Mouse (Mus musculus): ENCODE data around the gene Abca13.
"Not testable (repeated sequence)": the region's sequence is repeated elsewhere in the genome, so short reads cannot be mapped to it uniquely, and the experiment has no call there.

The Abca13 gene

DNA sequence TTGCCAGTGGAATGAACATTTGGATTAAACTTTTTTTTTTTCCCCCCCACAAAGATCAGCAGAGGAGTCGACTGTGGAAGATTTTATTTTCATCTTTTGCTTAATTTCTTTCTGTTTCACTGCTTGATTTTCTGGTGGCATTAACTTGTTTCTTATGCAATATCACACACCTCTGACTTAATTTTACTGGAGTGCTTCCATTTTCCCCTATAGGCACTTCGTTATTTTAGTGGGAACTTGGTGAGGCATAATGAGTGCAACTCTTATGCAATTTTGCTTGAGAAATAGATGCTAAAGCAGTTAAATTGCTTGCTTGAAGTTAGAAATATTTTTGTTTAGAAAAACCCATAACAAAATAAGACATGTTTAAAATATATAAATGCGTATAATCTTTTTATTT lies 94.0 kb downstream of the Abca13 start:
- no peak for DNase-seq (ENCODE audit: low read depth, low spot score)

GRCm38 (mm10) chr11:9291168-9291567 lies 99.4 kb downstream of the Abca13 start:
- DNase-seq (ENCODE audit: low read depth, low spot score), result no peak

DNA sequence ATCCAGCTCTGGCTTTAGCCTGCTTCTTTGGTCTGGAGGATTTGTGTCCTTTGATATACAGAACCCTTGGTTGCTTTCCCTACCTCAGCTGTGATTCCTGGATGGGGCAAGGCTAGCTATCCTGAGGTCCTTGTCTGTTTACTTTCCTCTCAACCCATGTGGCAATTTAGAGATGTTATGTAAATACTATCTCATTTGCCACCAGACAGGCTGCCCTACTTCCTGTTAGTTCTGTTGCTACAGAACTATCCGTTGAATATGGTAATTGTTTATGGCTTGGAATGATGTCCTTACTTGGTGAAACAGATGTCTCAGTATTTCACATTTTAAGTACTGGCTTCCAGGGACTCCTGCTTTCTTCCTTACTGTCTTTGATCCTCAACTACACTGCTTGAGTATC lies 107.9 kb downstream of the Abca13 start:
- no peak for DNase-seq (ENCODE audit: low read depth, low spot score)

DNA sequence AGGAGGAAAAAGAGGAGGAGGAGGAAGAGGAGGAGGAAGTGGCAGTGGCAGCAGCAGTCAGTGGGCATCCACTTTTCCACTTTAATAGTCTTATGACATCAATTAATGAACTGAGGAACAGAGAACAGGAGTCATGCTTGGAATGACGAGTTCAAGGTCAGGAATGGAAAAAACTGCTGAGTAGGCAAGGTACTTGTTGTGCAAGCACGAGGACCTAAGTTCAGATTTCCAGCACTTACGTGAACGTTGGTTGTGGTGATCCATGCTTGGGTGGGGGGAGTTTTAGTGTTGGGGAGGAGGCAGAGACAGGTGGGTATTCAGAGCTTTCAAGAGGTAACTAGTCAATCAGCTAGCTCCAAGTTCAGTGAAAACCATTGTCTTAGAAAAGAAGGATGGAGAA lies 113.7 kb downstream of the Abca13 start:
- DNase-seq (ENCODE audit: low read depth, low spot score), result no peak

DNA sequence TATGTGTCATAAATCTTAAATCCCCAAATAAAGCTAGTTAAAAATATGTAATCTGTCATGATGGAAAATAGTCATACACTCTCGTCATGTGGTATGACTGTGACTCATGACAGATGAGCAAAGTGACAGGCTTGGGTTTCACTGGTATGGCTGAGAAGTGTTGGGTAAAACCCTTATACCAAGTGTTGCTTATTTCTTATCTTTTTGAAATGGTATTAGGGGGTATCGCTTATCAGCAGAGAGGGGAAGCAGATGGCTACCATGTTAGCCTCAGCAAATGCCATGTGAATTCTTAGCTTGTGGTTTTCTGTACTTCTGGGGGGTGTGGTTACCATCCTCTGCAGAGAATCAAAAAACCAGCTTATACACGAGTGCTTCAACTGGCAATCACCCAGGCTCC lies 124.8 kb downstream of the Abca13 start:
- no peak for DNase-seq (ENCODE audit: low read depth, low spot score)

DNA sequence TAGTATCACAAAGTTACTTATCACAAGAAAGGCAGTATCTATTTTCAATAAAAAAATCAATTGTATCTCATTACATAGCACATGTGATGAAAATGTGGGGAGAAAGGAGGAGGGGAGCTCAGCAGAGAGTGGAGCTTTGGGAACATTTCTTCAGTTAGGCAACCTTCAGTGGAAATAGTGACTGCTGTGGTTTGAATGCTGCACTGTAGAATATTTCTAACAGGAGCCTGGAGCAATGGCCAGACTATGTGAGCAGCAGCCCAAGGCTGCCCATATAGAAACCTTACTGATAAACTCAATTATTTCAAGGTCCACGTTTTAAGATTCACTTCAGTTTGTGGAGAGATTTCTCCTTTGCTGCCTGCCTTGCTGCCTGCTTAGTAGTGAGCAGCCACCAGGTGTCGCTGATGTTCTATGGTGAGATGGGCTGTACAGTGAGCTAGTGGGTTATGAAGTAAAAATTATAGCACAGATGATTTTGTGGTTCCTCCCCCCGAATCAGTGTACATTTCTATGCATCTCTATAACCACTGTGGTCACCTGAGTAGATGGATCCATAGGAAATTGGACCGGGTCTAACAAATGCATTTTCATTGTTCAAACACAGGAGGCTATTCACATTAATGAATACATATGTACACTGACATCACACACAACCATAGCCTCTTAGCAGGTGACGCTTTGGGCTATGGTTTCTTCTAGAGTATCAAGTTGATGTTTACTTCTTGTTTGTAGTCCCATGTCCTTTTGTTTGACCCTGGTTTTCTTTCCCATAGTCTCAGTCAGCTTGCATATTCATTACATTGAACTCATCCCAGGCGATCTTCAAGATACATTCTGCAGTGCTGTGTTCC lies 125.6 kb downstream of the Abca13 start:
- peak; percentile 50 for DNase-seq (ENCODE audit: low read depth, low spot score)

DNA sequence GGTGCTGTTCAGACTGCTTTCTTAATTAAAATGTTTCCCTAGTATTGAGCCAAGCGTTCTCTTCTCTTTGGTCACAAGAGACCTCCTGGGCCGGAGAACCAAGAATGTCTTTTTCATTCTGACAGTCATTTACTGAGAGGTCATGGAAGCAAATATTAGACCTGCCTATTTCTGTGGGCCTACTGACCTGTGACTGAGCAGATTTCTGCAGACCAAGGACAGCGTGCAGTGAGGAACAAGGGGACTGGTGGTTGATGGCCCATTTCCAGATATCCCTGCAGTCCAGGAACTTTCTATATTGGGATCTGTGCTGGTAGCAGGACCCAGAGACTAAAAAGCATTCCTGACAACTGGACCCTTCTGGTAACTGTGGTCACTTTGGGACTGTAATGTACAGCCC lies 146.4 kb downstream of the Abca13 start:
- no peak for DNase-seq (ENCODE audit: low read depth, low spot score)

DNA sequence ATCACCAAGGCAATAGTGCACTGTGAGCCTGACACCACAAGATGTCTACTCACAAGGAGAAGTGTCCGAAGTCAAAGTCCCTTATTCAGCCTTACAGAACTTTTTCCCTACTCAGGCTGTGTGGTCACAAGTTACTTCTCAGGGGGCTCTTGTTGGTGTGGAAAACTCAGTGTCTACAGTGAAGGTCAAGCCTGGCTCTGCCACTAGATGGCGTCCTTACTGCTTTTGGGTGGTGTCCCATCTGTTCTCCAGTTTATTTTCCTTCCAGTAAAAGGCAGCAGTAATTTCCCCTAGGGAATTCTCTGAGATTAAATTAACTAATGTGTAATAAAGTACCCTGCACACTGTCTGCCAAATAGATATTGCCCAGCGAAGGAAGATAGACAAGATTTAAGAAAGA lies 156.0 kb downstream of the Abca13 start:
- no peak for DNase-seq (ENCODE audit: low read depth, low spot score)

- DNase-seq (ENCODE audit: low read depth, low spot score), result no peak
These were observed 181.4 kb downstream of the Abca13 start for GRCm38 (mm10) chr11:9373160-9373559.

- not testable (repeated sequence) for DNase-seq (ENCODE audit: low read depth, low spot score)
These were observed 182.7 kb downstream of the Abca13 start for GRCm38 (mm10) chr11:9374426-9374825.

DNA sequence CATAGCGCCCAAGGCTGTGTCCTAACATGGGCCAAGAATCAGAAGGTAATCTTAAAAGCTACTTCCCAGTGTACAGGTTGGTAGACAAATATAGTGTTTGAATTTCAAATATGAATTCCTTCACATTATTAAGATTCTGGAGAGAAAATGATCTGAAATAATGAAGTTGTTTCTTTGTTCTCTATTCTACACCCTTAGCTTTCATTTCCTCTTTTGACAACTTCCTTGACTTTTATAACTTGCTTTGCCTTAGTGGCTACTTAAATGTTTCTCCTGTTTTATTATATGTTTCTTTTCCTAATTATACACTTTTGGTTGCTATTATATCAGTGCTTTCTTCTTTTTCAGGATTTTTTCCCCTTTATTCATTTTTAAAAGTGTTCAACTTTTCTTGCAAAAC lies 196.8 kb downstream of the Abca13 start:
- no peak for DNase-seq (ENCODE audit: low read depth, low spot score)

DNA sequence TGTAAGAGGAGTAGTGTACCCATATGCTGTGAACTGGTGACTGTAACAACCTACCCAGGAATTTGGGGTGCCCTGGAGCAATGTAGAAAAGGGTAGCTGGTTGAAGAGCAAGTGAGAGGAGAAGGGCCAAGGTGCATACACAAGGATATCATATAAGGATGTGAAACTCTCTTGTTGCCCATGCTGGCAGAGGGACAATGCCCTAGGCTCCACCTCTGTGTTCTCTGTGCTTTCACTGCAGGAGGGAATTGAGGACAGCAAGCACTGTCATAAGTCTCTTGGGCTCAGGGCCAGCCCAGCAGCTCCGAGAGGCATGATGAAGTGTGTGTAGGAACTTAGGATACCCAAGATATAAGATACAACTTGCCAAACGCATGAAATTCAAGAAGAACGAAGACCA lies 225.2 kb downstream of the Abca13 start:
- no peak for DNase-seq (ENCODE audit: low read depth, low spot score)

GRCm38 (mm10) chr11:9420205-9420604 lies 228.5 kb downstream of the Abca13 start:
- no peak for DNase-seq (ENCODE audit: low read depth, low spot score)

- no peak for DNase-seq (ENCODE audit: low read depth, low spot score)
These were observed 235.7 kb downstream of the Abca13 start for GRCm38 (mm10) chr11:9427411-9427810.

GRCm38 (mm10) chr11:9432807-9433206 lies 241.1 kb downstream of the Abca13 start:
- DNase-seq (ENCODE audit: low read depth, low spot score), result no peak

DNA sequence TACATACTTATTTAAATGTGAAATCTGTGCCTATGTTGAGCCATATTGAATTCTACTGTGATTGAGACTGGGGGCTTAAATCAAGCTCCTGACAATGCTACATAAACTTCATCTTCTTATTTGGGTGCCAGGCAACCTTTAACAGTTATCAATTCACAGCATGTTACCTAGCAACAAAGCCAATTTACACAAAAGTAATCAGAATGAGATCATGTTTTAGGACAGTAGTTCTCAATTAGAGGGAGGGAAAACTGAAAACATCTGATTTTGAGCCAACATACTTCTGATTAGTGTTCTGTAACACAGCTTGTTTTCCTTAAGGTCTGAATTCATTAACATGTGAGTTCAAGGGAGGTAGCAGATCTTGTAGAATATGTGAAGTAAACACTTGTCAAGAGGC lies 244.9 kb downstream of the Abca13 start:
- no peak for DNase-seq (ENCODE audit: low read depth, low spot score)

DNA sequence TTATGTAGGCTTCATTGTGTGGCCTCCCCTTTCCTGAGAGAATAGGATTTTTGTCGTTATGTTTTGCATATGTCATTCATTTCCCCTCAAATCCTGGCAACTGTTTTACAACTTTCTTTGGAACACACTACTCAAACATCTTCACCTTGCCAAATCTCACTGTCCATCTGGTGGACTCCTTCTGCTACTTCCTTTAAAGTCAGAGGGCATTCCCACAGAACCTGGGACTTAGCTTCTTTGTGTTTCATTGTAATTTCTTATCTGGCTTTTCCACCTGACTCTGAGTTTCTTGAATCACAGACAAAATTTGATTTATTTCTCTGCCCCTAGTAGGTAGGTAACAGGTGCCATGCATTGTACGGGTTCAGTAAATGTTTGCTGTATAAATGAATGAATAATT lies 248.0 kb downstream of the Abca13 start:
- DNase-seq (ENCODE audit: low read depth, low spot score), result no peak

GRCm38 (mm10) chr11:9441192-9441591 lies 249.4 kb downstream of the Abca13 start:
- DNase-seq (ENCODE audit: low read depth, low spot score), result no peak

DNA sequence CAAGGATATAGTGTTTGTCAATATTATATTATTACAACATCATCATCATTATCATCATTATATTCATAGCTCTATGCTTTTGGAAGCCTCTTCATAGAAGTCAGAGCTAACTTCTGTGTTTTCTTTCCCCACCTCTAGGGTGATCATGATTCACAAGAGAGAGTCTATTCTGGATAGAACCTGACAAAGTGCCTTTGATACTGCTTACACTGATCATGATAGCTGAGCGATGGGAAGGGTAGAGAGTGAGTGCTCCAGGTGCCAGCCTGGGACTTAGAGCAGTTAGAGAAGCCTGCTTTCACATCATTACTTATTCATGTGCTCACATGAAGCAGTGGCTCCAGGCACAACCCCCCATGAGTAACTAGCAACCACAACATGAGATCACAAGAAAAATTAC lies 280.7 kb downstream of the Abca13 start:
- DNase-seq (ENCODE audit: low read depth, low spot score), result no peak

DNA sequence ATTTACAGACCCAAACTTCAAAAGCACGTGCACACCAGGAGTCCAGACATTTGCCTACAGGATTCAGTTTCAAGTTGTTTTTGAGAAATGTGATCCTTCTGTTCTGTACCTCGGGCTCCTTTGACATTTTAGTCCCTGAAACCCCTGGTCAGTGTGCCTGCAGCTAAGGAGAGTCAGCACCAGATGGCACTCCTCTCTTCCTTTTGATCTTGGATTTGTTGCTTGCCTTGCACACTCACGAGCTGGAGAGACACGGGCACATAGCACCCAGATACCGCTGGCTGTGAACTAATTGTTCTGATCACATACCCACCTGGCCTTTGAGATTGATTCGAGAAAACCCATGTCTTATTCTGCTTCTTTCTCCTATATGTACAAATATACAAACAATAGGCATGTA lies 289.8 kb downstream of the Abca13 start:
- no peak for DNase-seq (ENCODE audit: low read depth, low spot score)

DNA sequence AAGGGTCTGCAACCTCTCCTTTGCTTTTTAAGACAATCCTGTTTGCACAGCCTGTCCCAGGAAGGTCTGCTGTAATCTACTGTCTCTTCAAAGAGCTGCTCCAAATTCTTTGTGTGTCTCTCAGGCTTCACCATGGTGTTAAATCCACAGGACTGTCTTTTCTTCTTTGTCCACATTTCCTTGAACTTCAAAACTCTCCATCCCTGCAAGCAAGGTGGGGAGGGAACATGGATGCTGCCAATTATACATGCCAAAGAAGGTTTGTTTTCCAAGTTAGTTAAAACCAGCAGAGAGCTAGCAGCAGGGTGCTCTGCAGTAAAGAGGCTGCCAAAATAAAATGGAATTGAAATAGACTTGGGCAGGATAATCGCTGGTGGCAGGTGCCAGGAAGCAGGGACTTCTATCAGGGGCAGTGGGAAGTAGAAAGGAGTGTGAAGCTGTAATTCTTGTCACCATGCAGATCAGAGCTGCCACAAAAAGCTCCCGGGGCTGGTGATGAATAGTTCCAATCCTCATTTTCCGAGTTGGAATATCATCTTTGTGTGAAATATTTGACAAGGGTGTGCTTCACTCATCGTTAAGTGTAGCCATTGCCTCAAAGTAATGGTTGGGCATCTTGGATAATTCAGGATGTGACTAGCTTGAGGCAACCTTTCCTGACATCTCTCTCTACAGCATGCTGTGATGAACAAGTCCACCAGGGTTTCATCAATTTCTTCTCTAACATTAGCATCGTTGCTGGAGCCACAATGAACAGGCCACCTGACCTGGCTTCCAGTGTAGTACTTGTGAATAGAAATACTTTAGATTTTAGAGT lies 308.8 kb downstream of the Abca13 start:
- DNase-seq (ENCODE audit: low read depth, low spot score), result no peak

DNA sequence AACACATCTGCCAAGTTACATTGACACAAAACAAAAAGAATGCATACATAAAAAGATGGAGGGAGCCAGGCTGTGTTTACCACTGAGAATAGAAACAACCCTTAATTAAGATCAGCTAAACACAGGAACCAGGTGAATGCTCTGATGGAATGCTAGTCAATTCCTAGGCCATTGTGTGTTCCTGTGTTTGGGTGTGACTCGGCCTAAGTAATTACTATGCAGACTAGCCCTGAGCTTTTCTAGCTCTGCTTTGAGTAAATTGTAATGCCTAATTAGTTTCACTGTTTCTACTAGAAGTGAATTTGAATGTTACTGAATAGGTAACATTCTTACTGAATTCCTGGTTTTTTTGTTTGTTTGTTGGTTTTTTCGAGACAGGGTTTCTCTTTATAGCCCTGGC lies 323.2 kb downstream of the Abca13 start:
- DNase-seq (ENCODE audit: low read depth, low spot score), result not testable (repeated sequence)

DNA sequence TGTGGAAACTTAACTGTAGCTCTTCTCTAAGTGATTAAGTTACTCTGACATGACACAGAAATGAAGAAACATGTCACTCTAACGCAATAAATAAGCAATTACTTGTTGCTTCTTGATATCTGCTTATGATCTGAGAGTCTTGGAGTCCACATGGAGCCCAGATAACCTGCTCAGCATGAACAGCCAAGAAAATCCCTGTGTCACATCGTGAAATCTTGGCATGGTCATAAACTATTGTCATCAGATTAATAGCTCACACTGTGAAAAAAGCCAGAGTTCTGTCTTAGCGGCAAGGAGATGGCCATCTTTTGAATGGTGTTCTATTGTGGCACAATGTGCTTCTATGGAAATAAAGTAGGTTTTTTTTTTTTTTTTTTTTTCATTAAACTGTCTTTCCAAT lies 336.8 kb downstream of the Abca13 start:
- DNase-seq (ENCODE audit: low read depth, low spot score), result no peak
